Mouse (Mus musculus): ENCODE data around the gene Ptprb. TPM values are rescaled to one million over a fixed set of nuclear protein-coding genes. Genes with fewer than 3 reads are reported as not detected.

Ptprb gene
- polyA plus RNA-seq, 1 experiment from 2014 or later, result 2.1 TPM

DNA sequence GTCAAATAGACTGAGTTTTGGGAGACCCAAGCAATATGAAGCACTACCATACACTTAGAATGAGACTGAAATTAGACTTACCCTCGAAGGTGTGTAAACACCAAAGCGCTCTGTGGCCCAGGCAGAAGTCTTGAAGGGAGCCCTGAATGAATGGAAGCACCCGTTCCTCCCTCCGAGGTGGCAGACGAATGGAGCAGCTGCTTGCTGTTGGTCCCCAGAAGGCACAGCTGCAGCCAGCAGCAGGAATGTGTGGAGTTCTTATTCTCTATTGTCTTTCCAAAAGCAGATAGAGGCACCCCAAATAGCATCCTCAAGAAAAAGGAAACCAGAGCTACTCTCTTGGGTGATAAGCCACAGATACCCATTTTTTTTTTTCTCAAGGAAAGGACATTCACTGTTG, 79.0 kb downstream of the Ptprb start:
- no peak overlapping the region for H3K4me3 ChIP-seq
- no peaks in the 10 kb centered on the region for H3K36me3 ChIP-seq
- WGBS, result 67% methylated on average over 5 of the region's 5 CpGs
- H3K4me1 ChIP-seq (replicated peaks), result peaks cover 12% of the 10 kb centered on the region
- DNase-seq (ENCODE audit: low spot score), result no peak
- H3K9me3 ChIP-seq, result no peaks in the 10 kb centered on the region
- no peak overlapping the region for H3K27ac ChIP-seq
- H3K27me3 ChIP-seq (ENCODE audit: insufficient read depth, poor library complexity, severe bottlenecking), result no peaks in the 10 kb centered on the region

GRCm38 (mm10) chr10:116362181-116362580, 86.9 kb downstream of the Ptprb start:
- Histone ChIP-seq H3K4me3 (no peak overlapping the region), H3K27me3 (ENCODE audit: insufficient read depth, poor library complexity, severe bottlenecking) (no peaks in the 10 kb centered on the region), H3K9me3 (no peaks in the 10 kb centered on the region), H3K36me3 (no peaks in the 10 kb centered on the region), H3K27ac (no peak overlapping the region), H3K4me1 (replicated peaks) (peaks cover 8% of the 10 kb centered on the region)
- 75% methylated on average over 6 of the region's 6 CpGs for WGBS
- no peak for DNase-seq (ENCODE audit: low spot score)

GRCm38 (mm10) chr10:116362645-116363044, 87.3 kb downstream of the Ptprb start:
- no peak overlapping the region for H3K27ac ChIP-seq
- no peaks in the 10 kb centered on the region for H3K36me3 ChIP-seq
- H3K27me3 ChIP-seq (ENCODE audit: insufficient read depth, poor library complexity, severe bottlenecking), result no peaks in the 10 kb centered on the region
- H3K4me1 ChIP-seq (replicated peaks), result peaks cover 8% of the 10 kb centered on the region
- no peak overlapping the region for H3K4me3 ChIP-seq
- 80% methylated on average over 8 of the region's 8 CpGs for WGBS
- DNase-seq (ENCODE audit: low spot score), result no peak
- no peaks in the 10 kb centered on the region for H3K9me3 ChIP-seq

DNA sequence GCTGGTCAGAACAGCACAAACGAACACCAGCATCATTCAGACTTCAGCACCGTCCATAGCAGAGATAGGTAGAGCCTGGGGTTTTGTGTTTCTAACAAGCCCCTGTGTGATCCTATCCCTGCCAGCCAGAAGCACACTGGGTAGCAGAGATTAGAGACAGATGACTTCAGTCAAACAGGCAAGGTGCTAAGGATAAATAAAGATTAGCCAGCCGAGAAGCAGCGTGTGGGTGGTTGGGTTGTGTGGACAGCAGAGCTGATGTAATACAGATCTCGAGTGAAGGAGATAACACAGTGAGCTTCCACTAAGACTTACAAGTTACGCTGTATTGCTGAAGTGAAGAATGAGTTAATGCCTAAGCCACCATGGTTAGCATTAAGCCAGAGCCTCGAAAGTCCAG, 89.4 kb downstream of the Ptprb start:
- Histone ChIP-seq H3K27me3 (ENCODE audit: insufficient read depth, poor library complexity, severe bottlenecking) (no peaks in the 10 kb centered on the region), H3K4me3 (no peak overlapping the region), H3K27ac (no peak overlapping the region), H3K4me1 (replicated peaks) (peaks cover 4% of the 10 kb centered on the region), H3K36me3 (no peaks in the 10 kb centered on the region), H3K9me3 (no peaks in the 10 kb centered on the region)
- 60% methylated on average over 7 of the region's 7 CpGs for WGBS
- no peak for DNase-seq (ENCODE audit: low spot score)

DNA sequence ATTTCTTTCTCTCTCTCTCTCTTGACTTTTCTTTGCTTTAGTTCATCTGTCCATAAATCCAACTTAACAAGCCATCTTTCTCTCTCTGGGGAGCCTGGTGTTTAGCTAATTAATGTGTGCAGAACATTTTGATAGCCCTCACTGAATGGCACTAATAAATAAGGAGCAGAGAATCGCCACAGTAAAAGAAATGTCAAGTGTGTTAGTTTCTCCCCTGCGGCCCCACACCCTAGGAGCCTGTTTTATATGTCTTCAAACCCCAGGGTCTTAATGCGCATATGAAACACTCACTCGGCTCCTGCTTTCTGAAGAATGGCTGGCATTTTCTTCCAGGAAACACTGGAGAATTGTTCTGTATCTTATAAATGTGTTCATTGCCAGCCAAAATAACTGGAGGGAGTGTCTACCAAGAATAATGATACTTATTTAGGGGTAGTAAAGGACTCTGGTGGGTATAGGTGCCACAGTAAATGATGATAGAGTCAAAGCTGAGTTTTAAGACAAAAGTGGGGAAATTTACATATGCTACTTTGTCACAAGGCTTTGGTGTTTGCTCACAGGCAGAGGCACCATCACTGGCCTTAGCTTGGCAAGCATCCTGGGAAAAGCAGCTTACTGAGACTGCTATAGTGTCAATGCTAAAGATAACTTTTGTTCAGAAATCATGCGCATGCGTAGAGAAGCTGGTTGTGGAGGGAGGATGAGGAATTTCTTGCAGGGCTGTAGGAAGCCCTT, 95.8 kb downstream of the Ptprb start:
- H3K9me3 ChIP-seq, result no peaks in the 10 kb centered on the region
- no peak for DNase-seq (ENCODE audit: low spot score)
- no peaks in the 10 kb centered on the region for H3K27me3 ChIP-seq (ENCODE audit: insufficient read depth, poor library complexity, severe bottlenecking)
- H3K4me3 ChIP-seq, result no peak overlapping the region
- no peaks in the 10 kb centered on the region for H3K36me3 ChIP-seq
- H3K4me1 ChIP-seq (replicated peaks), result peaks cover 10% of the 10 kb centered on the region; the same call in 1 of the 2 replicates
- 44% methylated on average over 6 of the region's 6 CpGs for WGBS
- H3K27ac ChIP-seq, result no peak overlapping the region

DNA sequence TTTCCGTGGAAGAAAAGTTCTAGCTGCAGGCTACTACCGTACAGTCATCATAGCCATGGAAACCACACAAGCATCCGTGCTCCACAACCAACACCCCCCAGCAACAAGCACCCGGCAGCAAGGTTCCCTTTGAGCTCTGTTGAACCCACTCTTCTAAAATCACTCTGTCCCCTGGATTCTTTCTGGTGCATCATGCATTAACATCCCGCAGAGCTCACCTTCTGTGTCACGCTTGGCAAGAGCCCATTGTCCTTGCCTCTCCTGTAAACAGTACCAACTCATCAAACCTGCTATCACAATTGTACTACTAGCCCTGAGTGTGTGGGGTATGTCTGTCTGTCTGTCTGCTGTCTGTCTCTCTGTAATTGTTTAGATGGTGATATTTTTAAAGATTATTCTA, 98.8 kb downstream of the Ptprb start:
- no peak for DNase-seq (ENCODE audit: low spot score)
- H3K27me3 ChIP-seq (ENCODE audit: insufficient read depth, poor library complexity, severe bottlenecking), result no peaks in the 10 kb centered on the region
- 90% methylated on average over 6 of the region's 6 CpGs for WGBS

GRCm38 (mm10) chr10:116376853-116377252, 101.5 kb downstream of the Ptprb start:
- Histone ChIP-seq H3K36me3 (no peaks in the 10 kb centered on the region), H3K27ac (no peak overlapping the region), H3K4me1 (replicated peaks) (no peaks in the 10 kb centered on the region), H3K4me3 (no peak overlapping the region), H3K27me3 (ENCODE audit: insufficient read depth, poor library complexity, severe bottlenecking) (peaks cover 11% of the 10 kb centered on the region; the same call in 1 of the 2 replicates), H3K9me3 (no peaks in the 10 kb centered on the region)
- no peak for DNase-seq (ENCODE audit: low spot score)
- WGBS, result 90% methylated on average over 4 of the region's 4 CpGs

More for the DNA sequence above, 98.8 kb downstream of the Ptprb start:
- H3K4me3 ChIP-seq, result no peak overlapping the region
- H3K4me1 ChIP-seq (replicated peaks), result peaks cover 10% of the 10 kb centered on the region; the same call in 1 of the 2 replicates
- no peaks in the 10 kb centered on the region for H3K36me3 ChIP-seq
- H3K9me3 ChIP-seq, result no peaks in the 10 kb centered on the region
- H3K27ac ChIP-seq, result no peak overlapping the region

DNA sequence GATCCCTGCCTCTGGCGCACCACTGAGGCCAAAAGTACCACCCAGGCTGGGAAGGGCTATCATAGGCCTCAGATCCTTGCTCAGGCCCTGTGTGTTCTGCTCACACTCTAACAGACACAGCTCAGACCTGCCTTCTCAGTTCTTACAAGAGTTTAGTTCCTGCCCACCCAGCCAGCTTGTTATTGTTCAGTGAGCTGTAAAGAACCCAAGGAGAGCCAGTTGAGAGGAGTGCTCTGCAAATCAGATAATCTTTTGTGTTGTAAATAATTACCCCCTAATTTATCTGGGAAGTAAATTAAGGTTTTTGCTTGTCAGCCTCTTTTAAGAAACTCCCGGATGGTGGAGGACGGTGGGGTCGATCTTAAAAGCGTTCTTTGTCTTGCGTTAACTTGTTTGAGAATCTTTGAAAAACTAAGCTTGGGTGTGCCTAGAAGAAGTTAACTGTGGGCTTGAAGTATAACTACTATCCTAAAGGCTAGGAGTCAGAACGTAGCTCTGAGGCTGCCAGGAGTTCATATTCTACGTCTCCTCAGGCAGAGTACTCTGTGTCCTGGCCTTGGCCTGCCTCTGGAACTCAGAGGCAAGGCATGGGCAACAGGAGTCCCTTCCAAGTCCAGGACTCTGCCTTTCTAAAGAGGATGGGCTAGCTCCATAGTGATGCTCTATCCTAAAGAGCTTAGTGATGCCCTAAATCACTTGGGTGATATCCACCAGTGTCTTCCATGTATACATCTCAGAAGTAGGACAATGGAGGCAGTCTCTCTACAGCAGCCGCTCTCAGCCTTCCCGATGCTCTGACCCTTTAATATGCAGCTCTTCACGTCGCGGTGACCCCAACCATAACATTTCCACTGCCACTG, 107.7 kb downstream of the Ptprb start:
- no peak for DNase-seq (ENCODE audit: low spot score)
- WGBS, result 52% methylated on average over 13 of the region's 13 CpGs
- no peaks in the 10 kb centered on the region for H3K9me3 ChIP-seq
- no peaks in the 10 kb centered on the region for H3K36me3 ChIP-seq
- peaks cover 30% of the 10 kb centered on the region for H3K27me3 ChIP-seq (ENCODE audit: insufficient read depth, poor library complexity, severe bottlenecking)
- H3K27ac ChIP-seq, result 0 out of 2 replicates have a peak overlapping the region, but pooled peaks have one; percentile 16
- peaks cover 12% of the 10 kb centered on the region for H3K4me1 ChIP-seq (replicated peaks)
- H3K4me3 ChIP-seq, result no peak overlapping the region

- no peak for DNase-seq (ENCODE audit: low spot score)
- 74% methylated on average over 4 of the region's 4 CpGs for WGBS
- H3K36me3 ChIP-seq, result no peaks in the 10 kb centered on the region
- H3K9me3 ChIP-seq, result no peaks in the 10 kb centered on the region
- H3K27ac ChIP-seq, result no peak overlapping the region
- H3K4me1 ChIP-seq (replicated peaks), result peaks cover 18% of the 10 kb centered on the region
- H3K4me3 ChIP-seq, result no peak overlapping the region
- peaks cover 30% of the 10 kb centered on the region for H3K27me3 ChIP-seq (ENCODE audit: insufficient read depth, poor library complexity, severe bottlenecking)
Measured at GRCm38 (mm10) chr10:116384401-116384800, 109.1 kb downstream of the Ptprb start.

- peaks cover 18% of the 10 kb centered on the region for H3K4me1 ChIP-seq (replicated peaks)
- H3K9me3 ChIP-seq, result no peaks in the 10 kb centered on the region
- no peak overlapping the region for H3K4me3 ChIP-seq
- H3K27ac ChIP-seq, result no peak overlapping the region
- no peak for DNase-seq (ENCODE audit: low spot score)
- no peaks in the 10 kb centered on the region for H3K36me3 ChIP-seq
- 68% methylated on average over 7 of the region's 7 CpGs for WGBS
- H3K27me3 ChIP-seq (ENCODE audit: insufficient read depth, poor library complexity, severe bottlenecking), result peaks cover 29% of the 10 kb centered on the region; the same call in 1 of the 2 replicates
Measured at GRCm38 (mm10) chr10:116386391-116386885, 111.1 kb downstream of the Ptprb start.

DNA sequence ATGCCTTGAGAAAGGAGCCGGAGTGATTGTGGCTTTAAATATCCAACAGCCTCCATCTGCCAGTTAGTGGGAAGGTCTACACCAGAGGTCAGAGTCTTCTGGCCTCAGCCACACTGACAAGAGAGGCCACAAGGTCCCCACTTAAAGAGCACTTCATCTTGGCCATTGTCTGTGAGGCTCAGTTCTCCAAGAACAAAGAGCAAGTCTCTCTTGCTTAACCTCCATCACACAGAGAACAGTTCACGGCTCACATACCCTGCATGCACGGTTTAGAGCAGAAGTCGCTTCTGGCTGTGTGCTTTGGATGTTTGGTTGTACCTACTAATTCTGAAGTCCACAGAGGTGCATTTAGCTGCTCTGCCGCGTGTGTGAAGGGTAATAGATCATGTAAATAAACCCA, 113.5 kb downstream of the Ptprb start:
- H3K9me3 ChIP-seq, result no peaks in the 10 kb centered on the region
- H3K27me3 ChIP-seq (ENCODE audit: insufficient read depth, poor library complexity, severe bottlenecking), result peaks cover 27% of the 10 kb centered on the region; the same call in 1 of the 2 replicates
- H3K36me3 ChIP-seq, result no peaks in the 10 kb centered on the region
- H3K4me3 ChIP-seq, result no peak overlapping the region
- DNase-seq (ENCODE audit: low spot score), result peak; percentile 41
- 34% methylated on average over 6 of the region's 6 CpGs for WGBS
- H3K4me1 ChIP-seq (replicated peaks), result peaks cover 6% of the 10 kb centered on the region
- no peak overlapping the region for H3K27ac ChIP-seq

DNA sequence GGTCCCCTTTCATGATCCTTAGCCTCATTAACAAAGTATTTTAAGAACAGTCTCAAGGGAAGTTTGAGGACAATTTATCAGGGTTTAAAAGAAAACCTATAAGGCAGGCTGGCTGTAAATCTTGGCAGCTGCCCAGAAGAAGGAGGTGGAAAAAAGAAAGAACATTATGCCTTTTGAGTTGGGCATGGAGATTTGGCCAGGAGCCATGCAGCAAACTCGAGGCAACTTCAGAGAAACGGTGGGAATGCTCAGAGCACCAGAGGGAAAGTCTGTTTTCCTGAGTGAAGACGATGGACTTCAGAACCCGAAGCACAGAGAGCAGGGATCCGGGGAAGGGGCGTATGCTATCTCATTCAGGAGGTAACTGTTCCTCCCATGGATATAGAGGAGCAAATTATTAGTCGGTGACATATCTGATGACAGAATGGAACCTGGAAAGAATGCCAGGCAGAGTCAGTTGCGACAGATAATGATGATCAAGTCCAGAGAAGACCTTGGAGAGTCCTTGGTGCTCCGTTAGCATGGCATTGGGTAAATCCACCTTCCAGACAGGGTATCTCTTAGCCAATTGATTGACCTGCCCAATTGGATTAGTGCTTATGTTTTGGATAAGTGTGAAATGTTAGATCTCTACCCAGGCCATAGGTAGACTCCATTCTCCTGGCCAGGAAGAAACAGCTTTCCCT, 118.6 kb downstream of the Ptprb start:
- H3K4me1 ChIP-seq (replicated peaks), result peaks cover 8% of the 10 kb centered on the region
- no peaks in the 10 kb centered on the region for H3K36me3 ChIP-seq
- DNase-seq (ENCODE audit: low spot score), result no peak
- 89% methylated on average over 9 of the region's 9 CpGs for WGBS
- peaks cover 11% of the 10 kb centered on the region for H3K27me3 ChIP-seq (ENCODE audit: insufficient read depth, poor library complexity, severe bottlenecking)
- no peak overlapping the region for H3K27ac ChIP-seq
- H3K4me3 ChIP-seq, result no peak overlapping the region
- no peaks in the 10 kb centered on the region for H3K9me3 ChIP-seq
